Mouse (Mus musculus) megakaryocyte, embryonic 14.5 days (primary cell): ENCODE measurements around the gene Arhgef10l.

Experiments used
- FLI1 ChIP-seq: IDR thresholded peaks from 2 replicates; pipeline ENCODE4 v1.6.1; 2012; ENCODE audit warnings: low read length, inconsistent platforms, mixed read lengths
- GATA1 ChIP-seq: IDR thresholded peaks from 3 replicates; pipeline ENCODE4 v1.6.1; 2012; ENCODE audit warnings: mixed read lengths, low read length, inconsistent platforms, borderline replicate concordance

DNA sequence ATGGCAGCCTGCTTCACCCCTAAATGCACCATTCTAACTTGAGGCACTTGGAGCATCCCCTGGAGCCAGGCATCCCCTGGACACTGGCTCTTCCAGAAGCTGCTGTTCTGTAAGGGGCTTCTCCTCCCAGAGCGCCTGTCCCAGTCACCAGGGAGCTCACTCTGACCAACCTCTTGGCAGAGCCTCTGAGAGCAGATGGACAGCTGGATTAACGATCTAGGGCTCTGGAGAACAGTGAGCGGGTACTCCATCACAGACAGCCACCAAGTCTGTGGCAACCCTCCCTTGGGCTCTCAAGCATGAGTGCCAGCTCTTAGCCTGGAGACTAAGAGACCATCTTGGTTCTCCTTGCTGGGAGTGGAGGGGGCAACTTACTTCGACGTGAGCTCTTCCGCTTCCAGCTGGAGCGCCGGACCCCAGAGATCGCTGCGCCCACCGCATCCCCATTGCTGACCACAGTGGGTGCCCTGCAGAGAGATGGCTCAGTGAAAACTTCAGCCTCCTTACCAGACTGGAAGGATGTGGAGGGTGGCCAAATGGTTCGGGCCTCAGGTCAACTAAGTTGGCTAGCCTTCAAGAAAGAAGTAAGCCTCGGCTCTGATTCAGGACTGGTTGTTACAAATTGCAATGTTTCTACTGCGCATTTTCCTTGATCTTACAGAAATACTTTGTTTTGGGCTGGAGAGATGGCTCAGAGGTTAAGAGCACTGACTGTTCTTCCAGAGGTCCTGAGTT, 71.9 kb downstream of the Arhgef10l start:
- TF ChIP-seq GATA1: no peak
- no peak for TF ChIP-seq FLI1
